Comparison of ENCODE assay signal across 14 mouse cellular contexts in genomic region chr8:50120041-50120440, GRCm38 (mm10).
DNase-seq lines count a peak whose midpoint lies in the region; TF ChIP-seq lines count a peak whose summit lies in the region.
"Had no signal": no experiment of that assay in that cellular context is flagged by ENCODE, and none has a peak within 500 bp of the region (broad histone marks: within the 10 kb centered on the region; RNA-seq: fewer than 3 reads in every experiment).

No protein-coding gene starts in this region.

- TF ChIP-seq CTCF in left cerebral cortex, adult 2 months (IDR thresholded peaks at IDR 0.05): peak; percentile 43

- no peak overlapping the region for H3K27ac ChIP-seq in left cerebral cortex, adult 2 months

- intact Hi-C loops in left cerebral cortex, adult 2 months (cut with DNase I): loop anchor here (5.0 kb wide), 1 partner anchor 293 kb away; no protein-coding TSS in a partner anchor
- intact Hi-C loops in heart, postnatal 25 days (cut with DNase I): no loop called here

- H3K4me3 ChIP-seq in left cerebral cortex, adult 2 months: peak overlapping the region; percentile 31
- H3K4me3 ChIP-seq: erythroblast, embryonic 14.5 days had no signal

- DNase-seq in left cerebral cortex, adult 2 months (ENCODE audit: extremely low spot score in 1 of 2, low spot score in 2 of 2): peak in 1 of 2 experiments; percentile 9
- DNase-seq in left cerebral cortex, adult 11 months (ENCODE audit: low spot score): no peak
- DNase-seq in 416B (ENCODE audit: low read depth) (peak; percentile 3), MN1 (ENCODE audit: low spot score) (peak; percentile 66)
- peak; percentile 10 for DNase-seq in layer of hippocampus, adult 9-10 months (ENCODE audit: low spot score)
- no peak for DNase-seq in heart, postnatal 25 days (ENCODE audit: low spot score)
- no peak for DNase-seq in thymus, postnatal 14 days
- DNase-seq: cerebellum, adult 8-10 months; embryo, embryonic 11 days; heart, adult 11 months; kidney, adult 9 months; liver; lung, postnatal 14 days had no signal

Comparison
In these comparisons a context has a peak if more than half of its experiments do, and no peak if none do; other contexts are left out.
1. DNase-seq: peak in 416B (single experiment), MN1 (single experiment) and layer of hippocampus, adult 9-10 months (single experiment); none in left cerebral cortex, adult 11 months (single experiment), heart, postnatal 25 days (single experiment) and thymus, postnatal 14 days (single experiment).